In the genomic region with DNA sequence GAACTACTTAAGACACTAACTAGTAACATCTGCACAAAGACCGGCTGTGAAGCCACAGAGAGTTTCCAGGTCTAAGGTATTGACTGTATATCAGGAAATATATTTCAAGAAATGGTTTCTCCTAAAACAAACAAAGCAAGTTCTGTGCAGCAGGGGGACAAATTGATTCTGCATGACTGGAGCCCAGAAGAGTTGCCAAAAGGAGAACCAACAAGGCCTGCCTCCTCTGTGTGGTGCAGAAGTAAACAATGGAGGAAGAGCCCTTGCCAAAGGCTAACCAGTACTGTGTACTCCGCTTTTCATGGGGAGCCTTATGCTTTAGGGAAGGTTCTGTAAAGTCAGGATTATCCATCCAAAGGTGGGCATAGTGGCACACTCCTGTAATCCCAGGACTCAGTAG, we compare ENCODE assay signal across 29 mouse cellular contexts. TPM values are rescaled to one million over a fixed set of nuclear protein-coding genes. Genes with fewer than 3 reads are reported as not detected.
DNase-seq lines count a peak whose midpoint lies in the region; ATAC-seq and TF ChIP-seq lines count a peak whose summit lies in the region.
"Had no signal": no experiment of that assay in that cellular context is flagged by ENCODE, and none has a peak within 500 bp of the region (broad histone marks: within the 10 kb centered on the region; RNA-seq: fewer than 3 reads in every experiment).

No protein-coding gene starts in this region.

- H3K4me1 ChIP-seq in embryonic facial prominence, embryonic 11.5 days (ENCODE audit: control insufficient read depth, insufficient read depth, low read length), result no peaks in the 10 kb centered on the region
- H3K4me1 ChIP-seq in embryonic facial prominence, embryonic 10.5 days, result peaks cover 12% of the 10 kb centered on the region; the same call in 1 of the 2 replicates
- peaks cover 11% of the 10 kb centered on the region for H3K4me1 ChIP-seq in kidney, adult 2 months (ENCODE audit: control insufficient read depth, insufficient read depth, low read length)
- H3K4me1 ChIP-seq: forebrain, embryonic 12.5 days; heart, embryonic 10.5 days; limb, embryonic 10.5 days; midbrain, embryonic 15.5 days; neural tube, embryonic 12.5 days had no signal

- no peak overlapping the region for H3K9ac ChIP-seq in embryonic facial prominence, embryonic 11.5 days (replicated peaks; ENCODE audit: low read length)
- H3K9ac ChIP-seq: forebrain, embryonic 12.5 days; heart, embryonic 15.5 days; kidney, embryonic 15.5 days; limb, embryonic 15.5 days; liver, embryonic 14.5 days; midbrain, embryonic 15.5 days; neural tube, embryonic 12.5 days had no signal

- TF ChIP-seq CTCF in kidney, adult 2 months (conservative IDR thresholded peaks at IDR 0.05; ENCODE audit: insufficient read depth, insufficient read length, low read depth, low read length), result no peak

- WGBS in embryonic facial prominence, embryonic 11.5 days, result 63% methylated on average over 2 of the region's 2 CpGs
- 75% methylated on average over 2 of the region's 2 CpGs for WGBS in embryonic facial prominence, embryonic 10.5 days
- 72% methylated on average over 2 of the region's 2 CpGs for WGBS in kidney, adult 2 months

- H3K9me3 ChIP-seq in embryonic facial prominence, embryonic 11.5 days (replicated peaks; ENCODE audit: control insufficient read depth, low read length), result no peaks in the 10 kb centered on the region
- H3K9me3 ChIP-seq in embryonic facial prominence, embryonic 10.5 days, result 0 out of 2 replicates have a peak, but pooled peaks cover 6% of the 10 kb centered on the region
- H3K9me3 ChIP-seq: forebrain, embryonic 12.5 days; heart, embryonic 10.5 days; heart, embryonic 15.5 days; kidney, embryonic 15.5 days; limb, embryonic 10.5 days; limb, embryonic 15.5 days; midbrain, embryonic 10.5 days; midbrain, embryonic 15.5 days; neural tube, embryonic 12.5 days had no signal

- peak; percentile 41 for DNase-seq in embryonic facial prominence, embryonic 11.5 days (ENCODE audit: low spot score)
- no peak for DNase-seq in embryonic facial prominence, embryonic 10.5 days (ENCODE audit: low spot score)
- DNase-seq in kidney, adult 2 months, result peak; percentile 35
- DNase-seq in kidney, postnatal 4 days, result no peak
- peak; percentile 12 for DNase-seq in NIH3T3 (ENCODE audit: low read depth)
- no peak for DNase-seq in urinary bladder, adult 2 months (ENCODE audit: low spot score)
- no peak for DNase-seq in lung, postnatal 25 days (ENCODE audit: low spot score)
- DNase-seq: adrenal gland, adult 8-10 months; cerebellum, adult 9-10 months; gastrocnemius, postnatal 25 days; heart, adult 11 months; lung, adult 2 months; lung, postnatal 14 days; right cerebral cortex, adult 18-20 months; thymus, adult 18-20 months; thymus, postnatal 25 days had no signal

- no peaks in the 10 kb centered on the region for H3K36me3 ChIP-seq in embryonic facial prominence, embryonic 11.5 days (replicated peaks; ENCODE audit: control insufficient read depth, insufficient read depth, low read depth, low read length)
- H3K36me3 ChIP-seq in embryonic facial prominence, embryonic 10.5 days (replicated peaks), result no peaks in the 10 kb centered on the region
- no peaks in the 10 kb centered on the region for H3K36me3 ChIP-seq in kidney, adult 2 months (ENCODE audit: control insufficient read depth, insufficient read depth, low read length)
- H3K36me3 ChIP-seq: forebrain, embryonic 12.5 days; heart, embryonic 10.5 days; heart, embryonic 15.5 days; kidney, embryonic 15.5 days; limb, embryonic 10.5 days; limb, embryonic 15.5 days; midbrain, embryonic 10.5 days; midbrain, embryonic 15.5 days; neural tube, embryonic 12.5 days had no signal

- no peak for TF ChIP-seq POLR2A in kidney, adult 2 months (IDR thresholded peaks at IDR 0.05; ENCODE audit: low read depth, low read length)

- no peaks in the 10 kb centered on the region for H3K27me3 ChIP-seq in embryonic facial prominence, embryonic 11.5 days (ENCODE audit: control insufficient read depth, insufficient read depth, low read length)
- 0 out of 2 replicates have a peak, but pooled peaks cover 4% of the 10 kb centered on the region for H3K27me3 ChIP-seq in embryonic facial prominence, embryonic 10.5 days (replicated peaks; ENCODE audit: low read depth, poor library complexity, severe bottlenecking)
- no peaks in the 10 kb centered on the region for H3K27me3 ChIP-seq in kidney, adult 2 months (replicated peaks; ENCODE audit: control insufficient read depth, insufficient read depth, low read length)
- H3K27me3 ChIP-seq: kidney, embryonic 15.5 days; limb, embryonic 15.5 days; midbrain, embryonic 15.5 days; neural tube, embryonic 12.5 days had no signal

- no peak overlapping the region for H3K27ac ChIP-seq in embryonic facial prominence, embryonic 11.5 days (replicated peaks; ENCODE audit: low read depth, low read length)
- no peak overlapping the region for H3K27ac ChIP-seq in embryonic facial prominence, embryonic 10.5 days (replicated peaks)
- peak overlapping the region; percentile 28; the same call in 1 of the 2 replicates for H3K27ac ChIP-seq in kidney, adult 2 months (ENCODE audit: insufficient read depth, low read depth, low read length)
- H3K27ac ChIP-seq: forebrain, embryonic 12.5 days; heart, embryonic 10.5 days; heart, embryonic 15.5 days; kidney, embryonic 15.5 days; limb, embryonic 10.5 days; limb, embryonic 15.5 days; liver, embryonic 14.5 days; midbrain, embryonic 10.5 days; midbrain, embryonic 15.5 days; neural tube, embryonic 12.5 days had no signal

- no peak overlapping the region for H3K4me3 ChIP-seq in embryonic facial prominence, embryonic 11.5 days (ENCODE audit: low read depth, low read length)
- no peak overlapping the region for H3K4me3 ChIP-seq in embryonic facial prominence, embryonic 10.5 days
- H3K4me3 ChIP-seq in kidney, adult 2 months (ENCODE audit: insufficient read depth, low read depth, low read length), result no peak overlapping the region
- H3K4me3 ChIP-seq: forebrain, embryonic 12.5 days; heart, embryonic 10.5 days; heart, embryonic 15.5 days; kidney, embryonic 15.5 days; limb, embryonic 10.5 days; limb, embryonic 15.5 days; midbrain, embryonic 10.5 days; midbrain, embryonic 15.5 days; myocyte; neural tube, embryonic 12.5 days had no signal

- no peak overlapping the region for H3K4me2 ChIP-seq in embryonic facial prominence, embryonic 11.5 days (ENCODE audit: low read depth, low read length)
- H3K4me2 ChIP-seq: forebrain, embryonic 12.5 days; heart, embryonic 15.5 days; kidney, embryonic 15.5 days; limb, embryonic 15.5 days; midbrain, embryonic 15.5 days; neural tube, embryonic 12.5 days had no signal

- ATAC-seq in embryonic facial prominence, embryonic 11.5 days (replicated peaks; ENCODE audit: insufficient number of reproducible peaks, low FRiP score, low TSS enrichment, low read depth), result no peak
- ATAC-seq: intestine, embryonic 16.5 days; midbrain, embryonic 15.5 days had no signal

RNA-seq across cellular contexts. Expression of gene Plekhs1, which starts 1.2 kb away (rescaled TPM):
- polyA plus RNA-seq in embryonic facial prominence, embryonic 11.5 days (2014; fragmentation: Nextera tagmentation; extraction: Ambion mirVana), result 0.08 and 0.20 TPM in 2 replicates
- 0.21 TPM in 1 of 2 replicates, not detected in the other for polyA plus RNA-seq in embryonic facial prominence, embryonic 10.5 days (2016; fragmentation: Nextera tagmentation; extraction: Ambion mirVana)
- polyA plus RNA-seq in kidney, adult 2 months (2012; rRNA removed), result 0.12 and 0.17 TPM in 2 replicates
- 1.1 and 1.4 TPM in 2 replicates for polyA plus RNA-seq in urinary bladder, adult 2 months (2012; rRNA removed)
- polyA plus RNA-seq: heart, embryonic 10.5 days; hindbrain, embryonic 11.5 days; limb, embryonic 15.5 days; midbrain, embryonic 10.5 days had no signal

Comparison
In these comparisons a context has a peak if more than half of its experiments do, and no peak if none do; other contexts are left out.
1. DNase-seq: peak in embryonic facial prominence, embryonic 11.5 days (single experiment), kidney, adult 2 months (single experiment) and NIH3T3 (single experiment); none in embryonic facial prominence, embryonic 10.5 days (single experiment), kidney, postnatal 4 days (0 of 2), urinary bladder, adult 2 months (single experiment) and lung, postnatal 25 days (single experiment).